Mouse (Mus musculus): ENCODE data around the gene Urod.

GRCm38 (mm10) chr4:116976503-116976902, 17.7 kb downstream of the Urod start:
- no peak for TF ChIP-seq CTCF (conservative IDR thresholded peaks at IDR 0.05; ENCODE audit: insufficient read depth, insufficient read length, low read depth, low read length)
- no peak for TF ChIP-seq POLR2A (IDR thresholded peaks at IDR 0.05; ENCODE audit: low read depth, low read length)

All from kidney, adult 2 months (tissue).